Mouse (Mus musculus) retina, adult 2 months (tissue): ENCODE measurements around the gene Pla2g4e.
A peak's percentile ranks its signal among the peaks of the same experiment; 100 is the strongest.
"Not testable (repeated sequence)": the region's sequence is repeated elsewhere in the genome, so short reads cannot be mapped to it uniquely, and the experiment has no call there.

Experiments
- DNase-seq: peaks from one replicate; pipeline ENCODE4 v3.0.0-alpha.2; 2012; ENCODE audit warnings: low read depth, low spot score

The Pla2g4e gene

GRCm38 (mm10) chr2:120244679-120245420, at the start of gene Pla2g4e:
Pla2g4e (minus strand) TSS chr2:120245335.
- no peak for DNase-seq

- no peak for DNase-seq
Measured at GRCm38 (mm10) chr2:120291471-120292078, 46.4 kb upstream of the Pla2g4e start.

- DNase-seq: no peak
Measured at GRCm38 (mm10) chr2:120288995-120289394, 43.9 kb upstream of the Pla2g4e start, which contains the start of gene Pla2g4d. Pla2g4d (minus strand) TSS chr2:120289197.

- no peak for DNase-seq
Measured at GRCm38 (mm10) chr2:120288401-120288800, 43.3 kb upstream of the Pla2g4e start.

GRCm38 (mm10) chr2:120285639-120286038, 40.5 kb upstream of the Pla2g4e start:
- no peak for DNase-seq

- no peak for DNase-seq
Measured at GRCm38 (mm10) chr2:120284705-120285104, 39.6 kb upstream of the Pla2g4e start.

GRCm38 (mm10) chr2:120284094-120284493, 39.0 kb upstream of the Pla2g4e start:
- no peak for DNase-seq

GRCm38 (mm10) chr2:120283550-120283949, 38.4 kb upstream of the Pla2g4e start:
- DNase-seq: no peak

GRCm38 (mm10) chr2:120281221-120281620, 36.1 kb upstream of the Pla2g4e start:
- no peak for DNase-seq

GRCm38 (mm10) chr2:120279961-120280360, 34.8 kb upstream of the Pla2g4e start:
- DNase-seq: peak; percentile 32

- no peak for DNase-seq
Measured at GRCm38 (mm10) chr2:120276951-120277350, 31.8 kb upstream of the Pla2g4e start.

- no peak for DNase-seq
Measured at GRCm38 (mm10) chr2:120268635-120269034, 23.5 kb upstream of the Pla2g4e start.

GRCm38 (mm10) chr2:120265523-120265922, 20.4 kb upstream of the Pla2g4e start:
- DNase-seq: no peak

GRCm38 (mm10) chr2:120264858-120265257, 19.7 kb upstream of the Pla2g4e start:
- DNase-seq: no peak

- DNase-seq: no peak
Measured at GRCm38 (mm10) chr2:120262876-120263275, 17.7 kb upstream of the Pla2g4e start.

- DNase-seq: no peak
Measured at GRCm38 (mm10) chr2:120261346-120261745, 16.2 kb upstream of the Pla2g4e start.

- DNase-seq: no peak
Measured at GRCm38 (mm10) chr2:120256259-120256658, 11.1 kb upstream of the Pla2g4e start.

GRCm38 (mm10) chr2:120252644-120253043, 7.5 kb upstream of the Pla2g4e start:
- no peak for DNase-seq

GRCm38 (mm10) chr2:120245421-120246016, 384 bp upstream of the Pla2g4e start:
- DNase-seq: peak; percentile 18

GRCm38 (mm10) chr2:120243995-120244394, 1.1 kb downstream of the Pla2g4e start:
- DNase-seq: no peak

- DNase-seq: no peak
Measured at GRCm38 (mm10) chr2:120242791-120243467, 2.2 kb downstream of the Pla2g4e start.

GRCm38 (mm10) chr2:120238733-120239132, 6.4 kb downstream of the Pla2g4e start:
- not testable (repeated sequence) for DNase-seq
